Mouse (Mus musculus) kidney, adult 2 months (tissue): ENCODE measurements around the gene Cyp1a2. TPM values are rescaled to one million over a fixed set of nuclear protein-coding genes. Genes with fewer than 3 reads are reported as not detected.
A peak's percentile ranks its signal among the peaks of the same experiment; 100 is the strongest.

ENCODE experiments used
- DNase-seq: peaks from one replicate; pipeline ENCODE4 v3.0.0; 2021
- H3K27ac ChIP-seq: fragments of 200-500 bp; 2 replicates; pipeline ENCODE4 v1.5.1; 2012; ENCODE audit warnings: low read depth, low read length, control low read depth, inconsistent platforms; ENCODE audit not compliant: insufficient read depth
- H3K27me3 ChIP-seq: fragments of 200-500 bp; replicated peaks from 2 replicates; pipeline ENCODE4 v1.6.1; 2012; ENCODE audit warnings: mild to moderate bottlenecking, moderate library complexity, low read length, inconsistent platforms; ENCODE audit not compliant: control insufficient read depth, insufficient read depth
- H3K36me3 ChIP-seq: fragments of 200-500 bp; 2 replicates; pipeline ENCODE4 v1.6.1; 2012; ENCODE audit warnings: mild to moderate bottlenecking, moderate library complexity, low read length, inconsistent platforms; ENCODE audit not compliant: control insufficient read depth, insufficient read depth
- H3K4me1 ChIP-seq: fragments of 200-500 bp; 2 replicates; pipeline ENCODE4 v1.6.1; 2011; ENCODE audit warnings: low read length; ENCODE audit not compliant: control insufficient read depth, insufficient read depth
- H3K4me3 ChIP-seq: fragments of 200-500 bp; 2 replicates; pipeline ENCODE4 v1.5.1; 2011; ENCODE audit warnings: mild to moderate bottlenecking, low read depth, low read length, control low read depth; ENCODE audit not compliant: insufficient read depth
- CTCF ChIP-seq: fragments of 200-500 bp; conservative IDR thresholded peaks from 2 replicates; pipeline ENCODE4 v1.5.1; 2011; ENCODE audit warnings: low read depth, mild to moderate bottlenecking, control low read depth, low read length, moderate library complexity, mixed read lengths; ENCODE audit not compliant: insufficient read depth, insufficient read length
- POLR2A ChIP-seq: fragments of 200-500 bp; IDR thresholded peaks from one replicate; pipeline ENCODE4 v1.6.1; 2011; ENCODE audit warnings: low read depth, low read length, control low read depth
- WGBS: fragments of 180-500 bp; shearing (Covaris S2); methylation state at CpG from one replicate; pipeline ENCODE4 v1.1.7; 2018; 5-methylcytosine and 5-hydroxymethylcytosine counted together
- polyA plus RNA-seq: library from polyadenylated mRNA; depleted of rRNA; stranded (reverse); fragments of >200 nt; gene quantifications from 2 replicates; pipeline ENCODE4 v1.2.3, GENCODE M21; 2012; rRNA removed

The Cyp1a2 gene
- polyA plus RNA-seq = 0.07 TPM in 1 of 2 replicates, not detected in the other

GRCm38 (mm10) chr9:57683520-57683919 is at the start of gene Cyp1a2:
Cyp1a2 (minus strand) TSS chr9:57683703.
- no peaks in the 10 kb centered on the region for H3K36me3 ChIP-seq
- 75% methylated on average over 5 of the region's 5 CpGs for WGBS
- H3K4me3 ChIP-seq = no peak within 1 kb of the TSS
- TF ChIP-seq POLR2A (no peak), CTCF (no peak)
- no peak for DNase-seq
- H3K27ac ChIP-seq = no peak within 1 kb of the TSS
- no peaks in the 10 kb centered on the region; the same call in 1 of the 2 replicates for H3K4me1 ChIP-seq
- no peaks in the 10 kb centered on the region for H3K27me3 ChIP-seq

- 94% methylated on average over 1 of the region's 1 CpGs for WGBS
- peaks cover 2% of the 10 kb centered on the region for H3K36me3 ChIP-seq
- no peak for TF ChIP-seq CTCF
- TF ChIP-seq POLR2A = no peak
- DNase-seq = no peak
- no peaks in the 10 kb centered on the region for H3K27me3 ChIP-seq
- H3K4me3 ChIP-seq = no peak overlapping the region
- no peak overlapping the region for H3K27ac ChIP-seq
- H3K4me1 ChIP-seq = peaks cover 9% of the 10 kb centered on the region; the same call in 1 of the 2 replicates
Observed at GRCm38 (mm10) chr9:57728312-57728711, 44.8 kb upstream of the Cyp1a2 start.

- Histone ChIP-seq H3K27ac (no peak overlapping the region), H3K27me3 (no peaks in the 10 kb centered on the region), H3K36me3 (peaks cover 4% of the 10 kb centered on the region), H3K4me3 (no peak overlapping the region), H3K4me1 (peaks cover 13% of the 10 kb centered on the region; the same call in 1 of the 2 replicates)
- DNase-seq = no peak
- WGBS = 93% methylated on average over 3 of the region's 3 CpGs
- TF ChIP-seq POLR2A = no peak
- no peak for TF ChIP-seq CTCF
Observed at GRCm38 (mm10) chr9:57724701-57725100, 41.2 kb upstream of the Cyp1a2 start.

- no peak for DNase-seq
- TF ChIP-seq CTCF = no peak
- no peak for TF ChIP-seq POLR2A
- Histone ChIP-seq H3K4me3 (no peak overlapping the region), H3K4me1 (peaks cover 13% of the 10 kb centered on the region; the same call in 1 of the 2 replicates), H3K36me3 (peaks cover 4% of the 10 kb centered on the region), H3K27ac (peak overlapping the region; percentile 32), H3K27me3 (no peaks in the 10 kb centered on the region)
- 65% methylated on average over 5 of the region's 5 CpGs for WGBS
Observed at GRCm38 (mm10) chr9:57723796-57724195, 40.3 kb upstream of the Cyp1a2 start.

- peaks cover 4% of the 10 kb centered on the region for H3K36me3 ChIP-seq
- H3K4me3 ChIP-seq = no peak overlapping the region
- DNase-seq = peak; percentile 89
- peaks cover 13% of the 10 kb centered on the region; the same call in 1 of the 2 replicates for H3K4me1 ChIP-seq
- WGBS = 9% methylated on average over 5 of the region's 5 CpGs
- TF ChIP-seq CTCF = no peak
- TF ChIP-seq POLR2A = no peak
- H3K27ac ChIP-seq = peak overlapping the region; percentile 32
- no peaks in the 10 kb centered on the region for H3K27me3 ChIP-seq
Observed at GRCm38 (mm10) chr9:57723315-57723715, 39.8 kb upstream of the Cyp1a2 start.

GRCm38 (mm10) chr9:57722371-57722770 is 38.9 kb upstream of the Cyp1a2 start:
- Histone ChIP-seq H3K27me3 (no peaks in the 10 kb centered on the region), H3K36me3 (peaks cover 4% of the 10 kb centered on the region; the same call in 1 of the 2 replicates), H3K4me1 (peaks cover 16% of the 10 kb centered on the region; the same call in 1 of the 2 replicates), H3K4me3 (no peak overlapping the region), H3K27ac (peak overlapping the region; percentile 32)
- 73% methylated on average over 1 of the region's 1 CpGs for WGBS
- TF ChIP-seq POLR2A = no peak
- TF ChIP-seq CTCF = no peak
- no peak for DNase-seq

- H3K4me3 ChIP-seq = no peak overlapping the region
- peak; percentile 59 for DNase-seq
- no peak for TF ChIP-seq POLR2A
- no peak for TF ChIP-seq CTCF
- peaks cover 16% of the 10 kb centered on the region; the same call in 1 of the 2 replicates for H3K4me1 ChIP-seq
- no peak overlapping the region for H3K27ac ChIP-seq
- no peaks in the 10 kb centered on the region for H3K27me3 ChIP-seq
- WGBS = 79% methylated on average over 3 of the region's 3 CpGs
- peaks cover 7% of the 10 kb centered on the region for H3K36me3 ChIP-seq
Observed at GRCm38 (mm10) chr9:57720736-57721135, 37.2 kb upstream of the Cyp1a2 start.
